Mouse (Mus musculus) heart, postnatal 0 days (tissue): ENCODE data around the gene Raver1.

Source experiments
- CTCF ChIP-seq: IDR thresholded peaks from 2 replicates; pipeline ENCODE4 v1.5.1; 2016; ENCODE audit warnings: antibody characterized with exemption, control low read depth, low read depth
- EP300 ChIP-seq: IDR thresholded peaks from 2 replicates; pipeline ENCODE4 v1.6.1; 2016; ENCODE audit warnings: antibody characterized with exemption, low read depth

- TF ChIP-seq CTCF (peak; percentile 66), EP300 (no peak)
These were observed 45.4 kb upstream of the Raver1 start for GRCm38 (mm10) chr9:21137229-21137628.
